Comparison of ENCODE assay signal across 28 mouse cellular contexts in genomic region chr7:6929286-6929685, GRCm38 (mm10).
"Had no signal": no experiment of that assay in that cellular context is flagged by ENCODE, and none has a peak within 500 bp of the region (broad histone marks: within the 10 kb centered on the region; RNA-seq: fewer than 3 reads in every experiment).

No protein-coding gene starts in this region.

- H3K27ac ChIP-seq: embryonic facial prominence, embryonic 10.5 days; embryonic facial prominence, embryonic 12.5 days; embryonic facial prominence, embryonic 13.5 days; embryonic facial prominence, embryonic 15.5 days; forebrain, embryonic 10.5 days; forebrain, embryonic 12.5 days; forebrain, embryonic 13.5 days; forebrain, embryonic 15.5 days; gastrocnemius, adult 2 months; heart, adult 2 months had no signal

- H3K27me3 ChIP-seq: embryonic facial prominence, embryonic 12.5 days; embryonic facial prominence, embryonic 13.5 days; embryonic facial prominence, embryonic 15.5 days; forebrain, embryonic 12.5 days; forebrain, embryonic 13.5 days; forebrain, embryonic 15.5 days had no signal

- DNase-seq: cerebellum, adult 2 months; cerebellum, adult 8-10 months; cerebellum, adult 9-10 months; cerebellum, adult 9-11 months; cerebellum, postnatal 10 days; cerebellum, postnatal 14 days; cerebellum, postnatal 25 days; cerebellum, postnatal 36 days; embryo, embryonic 11 days; forebrain, postnatal 0 days; gastrocnemius, adult 2 months; gastrocnemius, postnatal 10 days; gastrocnemius, postnatal 14 days; gastrocnemius, postnatal 25 days; gastrocnemius, postnatal 36 days; heart, adult 18-20 months; heart, adult 2 months had no signal

- H3K36me3 ChIP-seq: embryonic facial prominence, embryonic 10.5 days; embryonic facial prominence, embryonic 12.5 days; embryonic facial prominence, embryonic 13.5 days; embryonic facial prominence, embryonic 15.5 days; forebrain, embryonic 10.5 days; forebrain, embryonic 12.5 days; forebrain, embryonic 15.5 days had no signal

- H3K4me3 ChIP-seq: embryonic facial prominence, embryonic 10.5 days; embryonic facial prominence, embryonic 12.5 days; embryonic facial prominence, embryonic 13.5 days; embryonic facial prominence, embryonic 15.5 days; erythroblast, embryonic 14.5 days; forebrain, embryonic 10.5 days; forebrain, embryonic 12.5 days; forebrain, embryonic 13.5 days; forebrain, embryonic 15.5 days; gastrocnemius, adult 2 months; heart, adult 2 months had no signal

- H3K4me2 ChIP-seq: embryonic facial prominence, embryonic 12.5 days; embryonic facial prominence, embryonic 13.5 days; embryonic facial prominence, embryonic 15.5 days; forebrain, embryonic 12.5 days; forebrain, embryonic 13.5 days; forebrain, embryonic 15.5 days had no signal

- H3K9ac ChIP-seq: embryonic facial prominence, embryonic 12.5 days; embryonic facial prominence, embryonic 13.5 days; embryonic facial prominence, embryonic 15.5 days; forebrain, embryonic 12.5 days; forebrain, embryonic 13.5 days; forebrain, embryonic 15.5 days; forebrain, postnatal 0 days had no signal

- H3K9me3 ChIP-seq: embryonic facial prominence, embryonic 10.5 days; embryonic facial prominence, embryonic 12.5 days; embryonic facial prominence, embryonic 13.5 days; embryonic facial prominence, embryonic 15.5 days; forebrain, embryonic 10.5 days; forebrain, embryonic 12.5 days; forebrain, embryonic 13.5 days; forebrain, embryonic 15.5 days had no signal

- ATAC-seq: forebrain, embryonic 13.5 days; forebrain, embryonic 14.5 days; forebrain, embryonic 15.5 days; forebrain, embryonic 16.5 days; forebrain, postnatal 0 days had no signal

- H3K4me1 ChIP-seq: embryonic facial prominence, embryonic 12.5 days; embryonic facial prominence, embryonic 13.5 days had no signal
